Mouse (Mus musculus) T-helper 1 cell (primary cell): ENCODE measurements around the gene Ddx43.

Source experiments
- in situ Hi-C: fragments of 300-600 bp; cut with MboI, MseI; formaldehyde crosslinking; loops from one replicate; pipeline ENCODE4 v1.15.1; 2025; ENCODE audit warnings: high pct_unique_total_duplicates

Gene Ddx43

DNA sequence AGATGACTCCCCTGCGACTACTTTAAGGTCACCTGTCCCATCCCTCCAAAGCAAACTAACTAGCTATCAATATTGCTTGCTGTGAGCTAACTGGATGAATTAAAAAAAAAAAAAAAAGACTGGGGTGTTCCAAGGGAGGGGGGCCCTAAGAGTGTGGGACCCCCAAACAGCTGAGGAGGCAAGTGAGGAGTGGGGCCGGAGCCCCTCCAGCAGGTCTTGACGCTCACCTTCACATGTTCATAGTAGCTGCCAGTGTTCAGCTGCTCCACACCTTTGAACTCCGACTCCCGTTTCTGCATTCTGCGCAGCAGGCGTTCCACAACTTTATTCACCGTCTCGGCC, 46.6 kb downstream of the Ddx43 start:
- in situ Hi-C loops = no loop called here

DNA sequence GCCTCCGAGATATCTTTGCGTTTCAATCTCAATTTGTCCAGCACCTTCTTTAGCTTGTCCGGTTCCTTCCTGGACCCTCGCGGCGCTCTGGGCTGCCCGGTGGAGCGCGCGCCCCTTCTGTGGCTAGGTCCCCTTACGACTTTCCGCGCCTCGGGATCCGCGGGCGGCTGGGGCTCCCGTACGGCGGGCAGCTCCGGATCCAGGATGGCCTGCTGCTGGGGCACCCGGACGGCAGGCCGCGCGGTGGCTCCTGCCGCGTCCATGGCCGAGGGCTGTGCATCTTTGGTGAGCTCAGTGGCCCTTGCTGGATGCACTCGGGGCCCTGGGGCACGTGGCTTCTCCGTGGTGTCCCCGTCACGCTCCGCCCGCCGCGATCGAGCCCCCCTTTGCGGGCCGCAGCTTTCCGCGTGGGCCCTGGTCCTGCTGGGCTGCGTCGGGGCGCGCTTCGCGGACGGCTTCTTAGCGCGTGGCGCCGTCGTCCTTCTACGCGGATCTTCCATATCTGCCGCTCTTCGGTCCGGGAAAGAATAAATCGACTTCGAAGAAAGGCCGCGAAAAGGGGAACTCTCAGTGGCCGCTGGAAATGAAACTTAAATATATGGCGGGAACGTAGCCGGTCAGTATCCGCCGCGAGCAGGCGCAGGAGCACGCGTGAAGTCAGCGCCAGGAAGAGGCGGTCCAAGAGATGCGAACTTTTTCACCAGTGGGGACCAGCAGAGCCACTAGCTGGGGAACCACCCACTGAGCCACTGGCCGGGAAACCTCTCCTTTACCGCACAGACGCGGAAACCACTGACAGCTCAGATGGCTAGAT, 47.2 kb downstream of the Ddx43 start, which contains the start of gene Cgas:
Gene Cgas (minus strand): TSS at position 659 of the 814 bp plus-strand sequence.
- in situ Hi-C loops = no loop called here

DNA sequence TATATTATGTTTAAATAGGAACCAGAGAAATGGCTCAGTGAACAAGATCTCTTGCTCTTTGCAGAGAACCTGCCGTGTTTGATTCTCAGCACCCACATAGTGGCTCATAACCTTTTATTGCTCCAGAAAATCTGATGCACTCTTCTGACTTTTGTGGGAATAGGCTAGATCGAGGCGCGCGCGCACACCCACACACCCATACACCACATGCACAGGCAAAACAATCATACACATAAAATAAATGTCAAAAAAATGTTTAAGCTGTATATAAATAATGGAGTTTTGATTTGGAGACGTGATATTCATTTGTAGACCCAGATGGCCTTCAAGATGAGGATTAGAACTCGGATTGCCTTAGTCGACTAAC, 52.0 kb downstream of the Ddx43 start:
- in situ Hi-C loops = no loop called here

DNA sequence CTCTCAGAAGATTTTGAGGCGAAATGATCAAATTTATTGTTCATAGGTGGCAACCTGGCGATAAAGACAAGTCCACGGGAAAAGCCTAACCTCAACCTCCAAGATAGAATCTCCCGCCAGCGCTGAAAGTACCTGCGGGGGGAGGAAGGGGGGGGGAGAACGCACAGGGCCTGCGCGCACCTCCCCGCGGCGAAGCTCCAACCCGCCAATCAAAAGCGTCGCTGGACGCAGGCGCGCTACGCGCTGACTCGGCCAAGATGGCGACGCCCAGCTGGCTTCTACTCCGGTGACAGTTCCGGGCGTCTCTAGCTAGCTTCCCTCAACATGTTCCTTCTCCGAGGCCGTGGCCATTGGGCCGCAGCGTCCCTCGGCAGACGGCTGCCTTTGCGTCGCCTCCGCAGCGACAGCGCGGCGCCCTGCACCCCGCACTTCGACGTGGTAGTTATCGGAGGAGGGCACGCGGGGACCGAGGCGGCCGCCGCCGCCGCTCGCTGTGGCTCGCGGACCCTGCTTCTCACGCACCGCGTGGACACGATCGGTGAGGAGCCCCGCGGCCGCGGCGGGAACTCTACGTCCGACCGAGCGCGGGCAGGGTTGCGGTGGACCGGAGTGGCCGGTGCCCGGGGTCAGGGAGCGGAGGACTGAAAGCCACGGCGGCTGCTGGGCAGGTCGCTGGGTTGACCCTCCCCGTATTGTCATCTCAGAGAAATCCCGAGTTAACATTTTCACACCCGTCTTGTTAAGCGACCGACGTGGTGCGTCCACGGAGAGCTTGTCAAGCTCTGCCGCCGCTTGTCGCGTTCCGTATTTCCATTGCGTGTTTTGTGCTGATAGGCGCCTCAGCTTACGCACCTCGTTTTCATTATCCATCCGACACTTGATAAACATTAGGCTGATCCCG, 52.6 kb downstream of the Ddx43 start, which contains the start of the genes Mto1 and Gm17324:
Gene Mto1 (plus strand): TSS at position 236 of the 901 bp plus-strand sequence.
Gene Gm17324 (minus strand): TSS at position 814 of the 901 bp plus-strand sequence.
- in situ Hi-C loops = no loop called here

DNA sequence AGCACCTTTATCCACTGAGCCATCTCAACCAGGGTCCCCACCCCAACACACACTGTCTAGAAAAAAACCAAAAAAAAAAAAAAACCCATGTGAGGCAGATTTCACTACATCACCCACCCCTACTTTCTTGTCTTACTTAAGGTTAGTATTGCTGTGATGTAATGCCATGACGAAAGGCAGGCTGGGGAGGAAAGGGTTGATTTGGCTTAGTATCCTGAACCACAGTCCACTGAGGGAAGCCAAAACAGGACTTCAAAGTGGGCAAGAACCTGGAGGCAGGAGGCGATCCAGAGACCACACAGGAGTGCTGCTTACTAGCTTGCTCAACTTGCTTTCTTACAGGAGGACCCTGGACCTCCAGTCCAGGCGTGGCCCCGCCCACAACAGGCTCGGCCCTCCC, 54.8 kb downstream of the Ddx43 start:
- in situ Hi-C loops = no loop called here

DNA sequence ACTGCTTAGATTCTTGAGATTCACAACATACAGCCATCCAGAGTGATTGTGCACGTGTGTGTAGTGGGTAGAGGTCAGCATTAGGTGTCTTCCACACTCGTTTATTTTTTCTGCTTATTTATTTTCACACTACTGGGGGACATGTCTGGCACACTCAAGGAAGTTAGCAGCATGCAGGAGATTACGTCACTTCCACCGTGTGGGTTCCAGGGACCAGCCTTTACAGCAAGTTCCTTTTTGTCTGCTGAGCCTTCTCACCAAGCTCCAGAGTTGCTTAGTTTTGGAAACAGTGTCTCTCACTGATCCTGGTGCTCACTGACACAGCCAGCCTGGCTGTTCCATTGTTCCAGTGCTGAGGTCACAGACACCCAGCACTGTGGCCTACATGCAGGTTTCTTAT, 55.8 kb downstream of the Ddx43 start:
- in situ Hi-C loops = no loop called here

DNA sequence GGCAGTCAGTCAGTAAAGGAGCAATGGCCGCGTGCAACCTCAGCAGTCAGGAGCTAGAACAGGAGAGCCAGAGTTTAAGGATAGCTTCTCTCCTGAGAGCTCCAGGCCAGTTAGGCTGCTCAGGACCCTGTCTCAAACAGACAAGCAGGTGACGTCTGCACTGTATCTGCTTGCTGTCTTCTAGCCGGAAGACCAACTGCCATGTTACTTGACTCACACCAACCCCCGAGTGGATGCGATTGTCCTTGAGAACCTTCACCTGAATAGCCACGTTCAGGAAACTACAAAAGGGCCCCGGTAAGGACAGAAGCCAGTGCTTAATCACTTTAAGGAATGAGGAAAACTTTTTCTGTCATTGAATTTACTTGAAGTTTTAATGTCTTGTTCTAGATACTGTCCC, 61.4 kb downstream of the Ddx43 start:
- in situ Hi-C loops = no loop called here

DNA sequence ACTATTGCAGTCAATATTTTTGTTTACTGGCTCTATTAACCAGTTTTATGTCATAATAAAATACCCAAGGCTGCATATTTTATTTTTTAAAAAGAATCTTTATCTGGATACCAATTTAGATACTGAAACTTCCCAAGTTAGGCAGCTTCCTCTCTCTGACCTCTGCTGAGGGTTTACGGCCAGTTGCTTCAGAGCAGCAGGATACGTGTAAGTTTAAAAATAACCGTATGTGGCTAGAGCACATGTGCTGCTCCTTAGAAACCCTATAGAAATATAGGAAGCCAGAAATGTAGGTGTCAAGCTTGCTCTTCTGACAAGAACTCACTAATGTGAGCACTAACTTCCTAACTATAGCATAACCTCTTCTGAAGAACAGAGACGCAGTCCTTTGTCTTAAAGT, 67.8 kb downstream of the Ddx43 start:
- in situ Hi-C loops = no loop called here

DNA sequence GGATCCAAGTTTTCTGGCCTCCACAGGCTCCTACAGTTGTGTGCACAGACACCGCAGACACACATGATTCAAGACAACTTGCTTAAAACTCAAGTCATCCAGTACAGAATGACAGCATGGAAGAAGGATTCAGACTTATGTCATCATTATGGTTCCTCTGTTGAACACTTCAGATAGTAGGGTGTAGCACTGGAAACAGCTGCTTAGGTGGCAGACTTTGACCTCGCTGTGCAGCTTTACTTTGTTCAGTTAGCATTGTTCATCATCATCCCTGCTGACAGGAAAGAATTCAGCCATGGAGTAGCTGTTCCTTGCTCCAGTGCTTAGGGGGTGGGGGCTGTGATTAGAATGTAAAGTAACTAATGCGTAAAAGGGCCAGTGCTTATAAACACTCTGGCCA, 70.1 kb downstream of the Ddx43 start:
- in situ Hi-C loops = no loop called here
